Mouse (Mus musculus): Measurements from ENCODE around the gene Safb2. TPM values are rescaled to one million over a fixed set of nuclear protein-coding genes. Genes with fewer than 3 reads are reported as not detected.

The Safb2 gene
- polyA plus RNA-seq, 1 experiment: 60.9 TPM

DNA sequence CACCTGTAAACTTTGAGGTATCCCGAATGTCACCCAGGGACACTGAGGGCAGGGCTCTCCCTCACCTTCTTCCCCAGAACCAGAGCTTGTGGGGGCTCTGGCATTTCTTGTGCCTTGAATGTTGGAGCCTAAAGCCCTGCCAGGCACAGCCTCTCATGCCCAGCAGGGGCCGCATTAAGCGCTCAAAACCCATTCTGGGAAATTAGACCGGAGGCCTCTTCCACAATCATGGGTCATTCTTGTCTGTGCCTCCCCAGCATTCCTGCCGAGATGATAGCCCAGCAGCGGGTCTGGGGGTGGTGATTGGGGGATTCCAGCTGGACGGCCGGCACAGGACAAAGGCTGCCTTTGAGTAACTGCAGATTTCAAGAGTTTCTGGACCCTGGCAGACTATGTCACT is 46.5 kb downstream of the Safb2 start:
- Histone ChIP-seq H3K27ac (ENCODE audit: insufficient read depth, low read length) (no peak overlapping the region), H3K4me1 (ENCODE audit: control insufficient read depth, insufficient read depth, low read length) (no peaks in the 10 kb centered on the region), H3K4me3 (ENCODE audit: insufficient read depth, low read length) (no peak overlapping the region)
- TF ChIP-seq CTCF (IDR thresholded peaks at IDR 0.05; ENCODE audit: borderline replicate concordance, insufficient read depth, low read length) (no peak), POLR2A (IDR thresholded peaks at IDR 0.05; ENCODE audit: low read depth, low read length) (no peak)

DNA sequence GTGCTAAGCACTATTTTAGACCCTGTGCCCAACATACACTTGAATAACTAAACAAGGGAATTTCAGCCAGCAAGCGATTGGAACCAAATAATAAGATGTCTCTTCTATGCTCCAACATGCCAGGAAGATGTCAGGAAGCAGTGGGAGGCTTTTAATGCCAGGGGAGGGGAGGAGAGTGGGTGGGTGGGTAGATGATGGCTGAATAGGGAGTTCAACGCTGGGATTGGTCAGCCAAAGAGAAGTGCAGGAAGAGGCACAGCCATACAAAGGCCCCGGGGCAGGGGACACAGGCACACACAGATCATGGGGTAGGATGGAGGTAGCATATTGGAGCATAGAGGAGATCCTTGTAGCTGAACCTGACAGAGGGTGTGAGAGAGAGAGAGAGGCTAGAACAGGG is 47.5 kb downstream of the Safb2 start:
- TF ChIP-seq POLR2A (IDR thresholded peaks at IDR 0.05; ENCODE audit: low read depth, low read length): no peak
- no peak for TF ChIP-seq CTCF (IDR thresholded peaks at IDR 0.05; ENCODE audit: borderline replicate concordance, insufficient read depth, low read length)
- no peak overlapping the region for H3K4me3 ChIP-seq (ENCODE audit: insufficient read depth, low read length)
- H3K4me1 ChIP-seq (ENCODE audit: control insufficient read depth, insufficient read depth, low read length): no peaks in the 10 kb centered on the region
- H3K27ac ChIP-seq (ENCODE audit: insufficient read depth, low read length): no peak overlapping the region

DNA sequence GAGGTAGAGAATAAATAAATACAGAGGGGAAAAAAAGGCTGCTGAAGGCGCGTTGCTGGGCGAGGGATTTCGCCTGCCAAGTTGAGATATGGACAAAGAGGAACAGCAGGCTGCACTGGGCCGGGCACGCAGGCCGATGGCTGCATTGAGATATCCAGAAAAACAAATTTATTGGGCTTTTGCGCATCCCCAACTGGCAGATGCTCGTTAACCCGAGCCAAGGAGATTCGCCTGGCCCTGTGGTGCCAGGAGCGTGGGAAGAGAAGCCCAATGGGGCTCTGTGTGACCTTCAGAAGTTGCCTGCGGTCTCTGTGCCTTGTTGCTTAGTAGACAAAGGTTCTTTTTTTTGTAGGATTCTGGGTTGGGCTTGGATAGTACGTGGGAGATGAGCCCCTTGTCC is 48.2 kb downstream of the Safb2 start:
- H3K4me1 ChIP-seq (ENCODE audit: control insufficient read depth, insufficient read depth, low read length): no peaks in the 10 kb centered on the region
- no peak for TF ChIP-seq POLR2A (IDR thresholded peaks at IDR 0.05; ENCODE audit: low read depth, low read length)
- no peak for TF ChIP-seq CTCF (IDR thresholded peaks at IDR 0.05; ENCODE audit: borderline replicate concordance, insufficient read depth, low read length)
- H3K4me3 ChIP-seq (ENCODE audit: insufficient read depth, low read length): no peak overlapping the region
- H3K27ac ChIP-seq (ENCODE audit: insufficient read depth, low read length): no peak overlapping the region

DNA sequence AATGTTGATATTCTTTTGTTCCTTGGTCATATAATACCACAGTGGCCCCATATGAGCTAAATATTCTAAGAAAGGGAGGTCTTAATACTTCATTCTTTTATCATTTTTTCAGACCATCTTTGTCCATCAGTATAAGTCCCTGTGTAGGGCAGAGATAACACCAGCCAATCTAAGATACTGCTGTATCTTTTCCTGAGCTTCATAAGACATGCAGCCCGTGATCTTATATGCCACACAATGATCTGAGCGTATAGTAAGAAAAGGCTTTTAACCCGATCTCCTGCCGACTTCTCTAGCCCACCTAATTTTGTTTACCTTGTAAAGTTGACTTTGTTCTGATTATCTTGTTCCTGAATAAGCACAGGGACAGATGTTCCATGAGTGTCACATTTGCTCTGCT is 59.4 kb downstream of the Safb2 start:
- no peaks in the 10 kb centered on the region for H3K4me1 ChIP-seq (ENCODE audit: control insufficient read depth, insufficient read depth, low read length)
- TF ChIP-seq POLR2A (IDR thresholded peaks at IDR 0.05; ENCODE audit: low read depth, low read length) (no peak), CTCF (IDR thresholded peaks at IDR 0.05; ENCODE audit: borderline replicate concordance, insufficient read depth, low read length) (no peak)
- no peak overlapping the region for H3K27ac ChIP-seq (ENCODE audit: insufficient read depth, low read length)
- no peak overlapping the region for H3K4me3 ChIP-seq (ENCODE audit: insufficient read depth, low read length)

DNA sequence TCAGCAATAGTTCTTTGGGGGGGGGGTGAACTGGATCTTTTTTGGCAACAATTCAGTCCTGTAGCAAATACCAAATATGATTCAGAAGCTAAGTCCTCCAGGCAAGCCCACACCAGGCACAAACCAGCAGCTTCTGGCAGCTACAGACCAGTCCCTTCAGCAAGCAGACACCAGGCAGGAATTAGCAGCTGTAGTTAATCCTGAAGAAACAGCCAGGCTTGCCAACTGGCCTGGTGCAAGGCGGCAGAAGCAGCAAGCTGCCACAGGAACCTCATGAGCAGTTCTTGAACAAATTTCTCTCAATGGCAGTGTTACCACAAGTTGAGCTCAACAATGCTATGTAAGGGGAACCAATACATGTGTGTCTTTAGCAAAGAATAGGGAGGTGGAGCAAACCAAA is 61.6 kb downstream of the Safb2 start:
- TF ChIP-seq POLR2A (IDR thresholded peaks at IDR 0.05; ENCODE audit: low read depth, low read length) (no peak), CTCF (IDR thresholded peaks at IDR 0.05; ENCODE audit: borderline replicate concordance, insufficient read depth, low read length) (no peak)
- Histone ChIP-seq H3K27ac (ENCODE audit: insufficient read depth, low read length) (no peak overlapping the region), H3K4me1 (ENCODE audit: control insufficient read depth, insufficient read depth, low read length) (no peaks in the 10 kb centered on the region), H3K4me3 (ENCODE audit: insufficient read depth, low read length) (no peak overlapping the region)

DNA sequence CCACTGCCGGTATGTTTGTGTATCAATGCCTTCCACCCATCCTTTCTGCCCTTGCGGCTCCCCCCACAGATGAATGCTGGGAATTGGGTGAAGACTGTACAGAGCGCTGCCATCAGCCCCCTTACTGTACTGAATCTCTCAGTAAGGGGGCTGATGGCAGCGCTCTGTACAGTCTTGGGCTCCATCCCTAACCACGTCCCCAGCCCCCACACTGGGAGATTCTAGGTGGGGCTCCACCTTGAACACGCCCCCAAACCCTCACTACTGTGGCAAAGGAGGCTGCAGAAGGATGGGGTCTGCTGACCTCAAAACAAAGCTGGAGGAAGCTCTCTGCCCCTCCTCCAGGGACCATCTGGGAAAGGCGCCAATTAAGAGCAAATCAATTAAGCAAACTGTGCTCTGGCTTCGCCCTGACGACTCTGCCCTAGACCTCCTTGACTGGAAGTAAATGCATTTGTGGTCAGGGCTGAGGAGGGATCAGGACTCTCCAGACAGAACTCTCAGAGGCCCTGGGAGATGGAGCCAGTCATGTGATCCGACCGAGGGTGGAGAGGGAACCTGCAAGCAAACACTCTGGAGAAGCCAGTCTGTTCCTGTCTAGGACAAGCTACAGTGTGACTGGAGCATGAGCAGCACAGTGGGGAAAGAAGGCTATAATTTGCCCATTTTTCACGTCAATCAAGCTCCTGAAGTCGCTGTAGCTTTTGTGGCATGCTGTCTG is 68.5 kb downstream of the Safb2 start:
- Histone ChIP-seq H3K4me1 (ENCODE audit: control insufficient read depth, insufficient read depth, low read length) (no peaks in the 10 kb centered on the region), H3K4me3 (ENCODE audit: insufficient read depth, low read length) (no peak overlapping the region), H3K27ac (ENCODE audit: insufficient read depth, low read length) (no peak overlapping the region)
- TF ChIP-seq CTCF (IDR thresholded peaks at IDR 0.05; ENCODE audit: borderline replicate concordance, insufficient read depth, low read length) (no peak), POLR2A (IDR thresholded peaks at IDR 0.05; ENCODE audit: low read depth, low read length) (no peak)

DNA sequence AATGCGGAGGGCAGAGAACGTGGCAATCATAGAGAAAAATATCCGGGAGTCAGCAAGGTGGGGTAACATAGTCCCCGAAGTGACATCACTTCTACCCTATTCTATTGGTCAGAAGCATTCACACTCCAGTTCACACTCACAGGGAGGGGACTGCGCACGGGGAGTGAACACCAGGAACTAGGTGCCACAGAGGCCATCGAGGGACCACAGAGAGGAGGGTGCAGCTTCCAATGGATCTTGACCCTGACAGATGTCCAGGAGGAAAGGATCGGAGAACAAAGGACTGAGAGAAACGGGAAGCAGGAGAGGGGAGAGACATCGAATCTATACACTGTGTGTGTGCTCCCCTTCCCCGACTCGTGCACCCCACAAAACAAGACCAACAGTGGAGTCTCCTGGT is 69.5 kb downstream of the Safb2 start:
- H3K4me3 ChIP-seq (ENCODE audit: insufficient read depth, low read length): no peak overlapping the region
- TF ChIP-seq CTCF (IDR thresholded peaks at IDR 0.05; ENCODE audit: borderline replicate concordance, insufficient read depth, low read length) (no peak), POLR2A (IDR thresholded peaks at IDR 0.05; ENCODE audit: low read depth, low read length) (no peak)
- no peak overlapping the region for H3K27ac ChIP-seq (ENCODE audit: insufficient read depth, low read length)
- H3K4me1 ChIP-seq (ENCODE audit: control insufficient read depth, insufficient read depth, low read length): no peaks in the 10 kb centered on the region

DNA sequence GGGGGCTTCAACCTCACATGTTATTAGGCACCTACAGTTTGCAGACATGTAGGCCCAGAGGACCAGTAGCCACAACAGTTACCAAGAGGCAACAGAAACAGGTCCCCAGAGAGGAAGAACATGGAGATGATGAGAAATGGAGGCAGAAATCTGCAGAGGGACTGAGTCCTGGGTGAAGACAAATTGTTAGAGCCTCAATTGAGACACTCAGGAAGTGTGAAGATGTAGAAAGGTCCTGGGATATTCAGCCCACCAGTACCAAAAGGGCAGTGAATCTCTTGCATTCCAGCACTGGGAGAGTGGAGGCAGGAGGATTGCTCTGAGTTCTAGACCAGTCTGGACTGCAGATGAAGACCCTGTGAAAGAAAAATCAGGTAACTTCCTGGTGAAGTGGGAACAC is 70.1 kb downstream of the Safb2 start:
- TF ChIP-seq CTCF (IDR thresholded peaks at IDR 0.05; ENCODE audit: borderline replicate concordance, insufficient read depth, low read length) (no peak), POLR2A (IDR thresholded peaks at IDR 0.05; ENCODE audit: low read depth, low read length) (no peak)
- Histone ChIP-seq H3K27ac (ENCODE audit: insufficient read depth, low read length) (no peak overlapping the region), H3K4me1 (ENCODE audit: control insufficient read depth, insufficient read depth, low read length) (no peaks in the 10 kb centered on the region), H3K4me3 (ENCODE audit: insufficient read depth, low read length) (no peak overlapping the region)

DNA sequence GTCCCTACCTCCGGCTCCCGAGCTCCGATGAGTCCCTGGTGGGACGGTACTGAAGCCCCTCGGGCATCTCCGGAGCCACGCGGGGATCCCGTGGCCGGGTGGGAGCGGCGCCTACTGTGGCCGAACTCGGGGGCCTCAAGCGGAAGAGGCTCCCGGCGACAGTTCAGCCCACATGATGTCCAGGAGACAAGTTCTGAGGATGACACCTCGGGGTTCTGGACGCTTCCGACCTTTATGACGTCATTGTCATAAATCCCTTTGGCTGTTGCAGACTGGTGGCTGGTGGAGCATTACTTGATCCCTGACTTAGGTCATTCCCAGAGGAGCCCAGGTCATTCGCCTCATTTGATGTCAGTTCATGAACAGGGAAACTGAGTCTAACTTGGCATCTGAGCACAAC is 72.1 kb downstream of the Safb2 start, which contains the start of gene Znrf4:
Gene Znrf4, minus strand, starts transcription at position 122 of the 400 bp plus-strand sequence.
- Histone ChIP-seq H3K4me1 (ENCODE audit: control insufficient read depth, insufficient read depth, low read length) (no peaks in the 10 kb centered on the region), H3K4me3 (ENCODE audit: insufficient read depth, low read length) (no peak within 1 kb of the TSS), H3K27ac (ENCODE audit: insufficient read depth, low read length) (no peak within 1 kb of the TSS)
- TF ChIP-seq CTCF (IDR thresholded peaks at IDR 0.05; ENCODE audit: borderline replicate concordance, insufficient read depth, low read length) (no peak), POLR2A (IDR thresholded peaks at IDR 0.05; ENCODE audit: low read depth, low read length) (no peak)

DNA sequence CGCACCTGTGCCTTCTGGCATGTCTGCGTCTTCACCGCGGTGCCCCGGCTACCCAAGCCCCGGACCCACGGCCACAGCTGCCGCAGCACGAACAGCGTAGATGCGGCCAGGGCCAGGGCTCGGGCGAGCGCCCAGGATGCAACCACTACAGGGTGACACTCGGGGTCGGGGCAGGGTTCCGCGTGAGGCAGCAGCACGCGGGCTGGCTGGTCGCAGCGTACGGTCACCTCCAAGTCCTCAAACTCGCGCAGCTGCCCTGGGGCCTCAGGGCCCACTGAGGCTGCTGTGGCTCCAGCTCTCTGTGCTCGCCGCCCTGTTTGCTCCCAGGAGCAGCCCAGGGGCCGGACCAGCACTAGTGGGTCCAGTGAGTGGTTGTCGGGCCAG is 72.7 kb downstream of the Safb2 start:
- Histone ChIP-seq H3K4me1 (ENCODE audit: control insufficient read depth, insufficient read depth, low read length) (no peaks in the 10 kb centered on the region), H3K27ac (ENCODE audit: insufficient read depth, low read length) (no peak overlapping the region), H3K4me3 (ENCODE audit: insufficient read depth, low read length) (no peak overlapping the region)
- TF ChIP-seq CTCF (IDR thresholded peaks at IDR 0.05; ENCODE audit: borderline replicate concordance, insufficient read depth, low read length) (no peak), POLR2A (IDR thresholded peaks at IDR 0.05; ENCODE audit: low read depth, low read length) (no peak)
